28 mouse cellular contexts compared by ENCODE assay signal in genomic region chr19:59885301-59885700, GRCm38 (mm10). TPM values are rescaled to one million over a fixed set of nuclear protein-coding genes. Genes with fewer than 3 reads are reported as not detected.
DNase-seq lines count a peak whose midpoint lies in the region; ATAC-seq lines count a peak whose summit lies in the region.
"Had no signal": no experiment of that assay in that cellular context is flagged by ENCODE, and none has a peak within 500 bp of the region (broad histone marks: within the 10 kb centered on the region; RNA-seq: fewer than 3 reads in every experiment).

No protein-coding gene starts in this region.

- DNase-seq in layer of hippocampus, adult 9-11 months, result peak; percentile 21
- no peak for DNase-seq in layer of hippocampus, adult 8-10 months (ENCODE audit: low spot score in 2 of 2)
- peak; percentile 11 for DNase-seq in right cerebral cortex, adult 18-20 months
- no peak for DNase-seq in right cerebral cortex, postnatal 25 days
- DNase-seq in telencephalon, adult 2 months (ENCODE audit: low read depth, low spot score), result peak; percentile 64
- DNase-seq: adrenal gland, adult 2 months; adrenal gland, postnatal 14 days; cerebellum, adult 11-12 months; cerebellum, adult 8-10 months; cerebellum, postnatal 10 days; cerebellum, postnatal 36 days; embryo, embryonic 11 days; gastrocnemius, postnatal 10 days; gastrocnemius, postnatal 36 days; heart, adult 2 months; heart, postnatal 14 days; heart, postnatal 4 days had no signal

- H3K4me1 ChIP-seq in liver, embryonic 12.5 days, result peaks cover 7% of the 10 kb centered on the region; the same call in 1 of the 2 replicates
- H3K4me1 ChIP-seq: forebrain, embryonic 15.5 days; heart, embryonic 10.5 days; heart, embryonic 13.5 days had no signal

- no peaks in the 10 kb centered on the region for H3K36me3 ChIP-seq in liver, embryonic 12.5 days
- H3K36me3 ChIP-seq: embryonic facial prominence, embryonic 10.5 days; embryonic facial prominence, embryonic 13.5 days; forebrain, embryonic 12.5 days; forebrain, embryonic 15.5 days; heart, embryonic 10.5 days; heart, embryonic 13.5 days had no signal

- H3K4me3 ChIP-seq in liver, embryonic 12.5 days, result no peak overlapping the region
- H3K4me3 ChIP-seq: embryonic facial prominence, embryonic 10.5 days; embryonic facial prominence, embryonic 13.5 days; erythroblast, embryonic 14.5 days; forebrain, embryonic 12.5 days; forebrain, embryonic 15.5 days; heart, adult 2 months; heart, embryonic 10.5 days; heart, embryonic 13.5 days had no signal

- no peak overlapping the region for H3K9ac ChIP-seq in liver, embryonic 12.5 days
- H3K9ac ChIP-seq: embryonic facial prominence, embryonic 13.5 days; forebrain, embryonic 12.5 days; forebrain, embryonic 15.5 days; heart, embryonic 13.5 days; hindbrain, embryonic 14.5 days had no signal

- ATAC-seq in liver, embryonic 12.5 days, result no peak
- ATAC-seq: CD4-positive, CD25-positive, alpha-beta regulatory T cell, adult 4 months; forebrain, embryonic 15.5 days; hindbrain, postnatal 0 days had no signal

- WGBS in liver, embryonic 12.5 days (ENCODE audit: insufficient replicate concordance), result 43% methylated on average over 2 of the region's 2 CpGs

- H3K27ac ChIP-seq in liver, embryonic 12.5 days, result no peak overlapping the region
- H3K27ac ChIP-seq: embryonic facial prominence, embryonic 10.5 days; embryonic facial prominence, embryonic 13.5 days; forebrain, embryonic 12.5 days; forebrain, embryonic 15.5 days; heart, adult 2 months; heart, embryonic 10.5 days; heart, embryonic 13.5 days; hindbrain, embryonic 14.5 days; hindbrain, postnatal 0 days had no signal

- H3K27me3 ChIP-seq in liver, embryonic 12.5 days (replicated peaks), result no peaks in the 10 kb centered on the region
- H3K27me3 ChIP-seq: embryonic facial prominence, embryonic 13.5 days; forebrain, embryonic 12.5 days; forebrain, embryonic 15.5 days; heart, embryonic 13.5 days had no signal

- no peaks in the 10 kb centered on the region for H3K9me3 ChIP-seq in liver, embryonic 12.5 days (replicated peaks)
- H3K9me3 ChIP-seq: embryonic facial prominence, embryonic 10.5 days; embryonic facial prominence, embryonic 13.5 days; forebrain, embryonic 12.5 days; forebrain, embryonic 15.5 days; heart, embryonic 10.5 days; heart, embryonic 13.5 days had no signal

- no peak overlapping the region for H3K4me2 ChIP-seq in liver, embryonic 12.5 days
- H3K4me2 ChIP-seq: embryonic facial prominence, embryonic 13.5 days; forebrain, embryonic 12.5 days; forebrain, embryonic 15.5 days; heart, embryonic 13.5 days; hindbrain, embryonic 14.5 days had no signal

RNA-seq across cellular contexts. Expression of gene Rab11fip2, which starts 58.2 kb away (rescaled TPM):
- total RNA-seq in layer of hippocampus, adult 8-10 months (2022), result 10 to 100 TPM; 63.9 to 73.9 (median 69.2) TPM
- polyA plus RNA-seq in liver, embryonic 12.5 days (2016; fragmentation: Nextera tagmentation; extraction: Ambion mirVana), result 1.1 and 1.3 TPM in 2 replicates

Comparison
In these comparisons a context has a peak if more than half of its experiments do, and no peak if none do; other contexts are left out.
1. DNase-seq: peak in layer of hippocampus, adult 9-11 months (single experiment), right cerebral cortex, adult 18-20 months (single experiment) and telencephalon, adult 2 months (single experiment); none in layer of hippocampus, adult 8-10 months (0 of 2) and right cerebral cortex, postnatal 25 days (single experiment).